Mouse (Mus musculus) kidney, postnatal 0 days (tissue): ENCODE measurements at regions not wholly inside any gene's neighbourhood (a gene's known extent, or its start where the extent isn't known, plus 50 kb on each side); places are given as distances from the start of the nearest gene placed in this dataset.

Experiments
- ATAC-seq: fragments of 200-750 bp; cut with Nextera tagmentation; replicated peaks from 2 replicates; pipeline ENCODE4 v1.8.0; 2017; ENCODE audit warnings: low read depth, moderate number of reproducible peaks, moderate TSS enrichment, moderate library complexity; ENCODE audit not compliant: low FRiP score
- DNase-seq: peaks from one replicate; pipeline ENCODE4 v3.0.0-alpha.2; 2016; ENCODE audit warnings: low spot score
- H3K27ac ChIP-seq: fragments of 300-500 bp; sonication (generic); 2 replicates; pipeline ENCODE4 v1.5.1; 2014; ENCODE audit warnings: mild to moderate bottlenecking
- H3K27me3 ChIP-seq: fragments of 300-500 bp; sonication (generic); 2 replicates; pipeline ENCODE4 v1.6.1; 2014; ENCODE audit warnings: low read length, mixed read lengths; ENCODE audit not compliant: insufficient read depth
- H3K36me3 ChIP-seq: fragments of 300-500 bp; sonication (generic); 2 replicates; pipeline ENCODE4 v1.6.1; 2014; ENCODE audit warnings: low read length, mixed read lengths; ENCODE audit not compliant: insufficient read depth
- H3K4me1 ChIP-seq: fragments of 300-500 bp; sonication (generic); replicated peaks from 2 replicates; pipeline ENCODE4 v1.6.1; 2014; ENCODE audit warnings: antibody characterized with exemption, low read length, mixed read lengths; ENCODE audit not compliant: insufficient read depth
- H3K4me2 ChIP-seq: fragments of 300-500 bp; sonication (generic); 2 replicates; pipeline ENCODE4 v1.6.1; 2014; ENCODE audit warnings: mild to moderate bottlenecking, low read length, moderate library complexity, mixed read lengths
- H3K4me3 ChIP-seq: fragments of 300-500 bp; sonication (generic); replicated peaks from 2 replicates; pipeline ENCODE4 v1.5.1; 2014; ENCODE audit warnings: low read depth, low read length
- H3K9ac ChIP-seq: fragments of 300-500 bp; sonication (generic); 2 replicates; pipeline ENCODE4 v1.6.1; 2014; ENCODE audit warnings: low read depth, low read length
- H3K9me3 ChIP-seq: fragments of 300-500 bp; sonication (generic); replicated peaks from 2 replicates; pipeline ENCODE4 v1.6.1; 2016; ENCODE audit warnings: low read length, inconsistent platforms, mixed read lengths
- CTCF ChIP-seq: IDR thresholded peaks from 2 replicates; pipeline ENCODE4 v1.5.1; 2016; ENCODE audit warnings: antibody characterized with exemption, low read depth, mild to moderate bottlenecking, moderate library complexity
- WGBS: fragments of 180-500 bp; shearing (Covaris S2); extraction: QIAGEN DNeasy Blood & Tissue Kit; methylation state at CpG from one replicate; pipeline ENCODE4 v1.1.7; 2014; 5-methylcytosine and 5-hydroxymethylcytosine counted together

DNA sequence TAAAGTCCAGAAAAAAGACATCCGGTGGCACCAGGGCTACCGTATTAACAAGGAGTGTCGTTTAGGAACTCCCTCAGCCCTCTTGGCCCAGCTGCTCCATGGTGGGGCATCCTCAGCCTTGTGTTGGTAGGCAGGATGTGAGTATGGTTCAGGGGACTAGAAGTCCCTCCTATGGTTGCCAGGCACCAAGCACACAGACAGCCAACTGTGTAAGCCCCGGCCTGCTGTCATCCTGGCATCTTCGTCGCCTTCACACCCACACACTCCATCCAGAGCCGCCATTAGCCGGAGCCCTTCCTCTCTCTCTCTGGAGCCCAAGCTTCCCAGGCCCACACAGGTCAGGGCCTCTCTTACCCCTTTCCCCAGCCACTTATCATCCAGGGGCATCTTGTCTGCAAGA lies 158.9 kb upstream of the Topaz1 start:
- 71% methylated on average over 8 of the region's 8 CpGs for WGBS
- no peaks in the 10 kb centered on the region for H3K36me3 ChIP-seq
- H3K9ac ChIP-seq: no peak overlapping the region
- no peaks in the 10 kb centered on the region for H3K9me3 ChIP-seq
- DNase-seq (no peak), ATAC-seq (no peak)
- no peak overlapping the region for H3K4me2 ChIP-seq
- no peaks in the 10 kb centered on the region for H3K4me1 ChIP-seq
- H3K27ac ChIP-seq: no peak overlapping the region
- H3K4me3 ChIP-seq: no peak overlapping the region
- H3K27me3 ChIP-seq: no peaks in the 10 kb centered on the region
- TF ChIP-seq CTCF: no peak

DNA sequence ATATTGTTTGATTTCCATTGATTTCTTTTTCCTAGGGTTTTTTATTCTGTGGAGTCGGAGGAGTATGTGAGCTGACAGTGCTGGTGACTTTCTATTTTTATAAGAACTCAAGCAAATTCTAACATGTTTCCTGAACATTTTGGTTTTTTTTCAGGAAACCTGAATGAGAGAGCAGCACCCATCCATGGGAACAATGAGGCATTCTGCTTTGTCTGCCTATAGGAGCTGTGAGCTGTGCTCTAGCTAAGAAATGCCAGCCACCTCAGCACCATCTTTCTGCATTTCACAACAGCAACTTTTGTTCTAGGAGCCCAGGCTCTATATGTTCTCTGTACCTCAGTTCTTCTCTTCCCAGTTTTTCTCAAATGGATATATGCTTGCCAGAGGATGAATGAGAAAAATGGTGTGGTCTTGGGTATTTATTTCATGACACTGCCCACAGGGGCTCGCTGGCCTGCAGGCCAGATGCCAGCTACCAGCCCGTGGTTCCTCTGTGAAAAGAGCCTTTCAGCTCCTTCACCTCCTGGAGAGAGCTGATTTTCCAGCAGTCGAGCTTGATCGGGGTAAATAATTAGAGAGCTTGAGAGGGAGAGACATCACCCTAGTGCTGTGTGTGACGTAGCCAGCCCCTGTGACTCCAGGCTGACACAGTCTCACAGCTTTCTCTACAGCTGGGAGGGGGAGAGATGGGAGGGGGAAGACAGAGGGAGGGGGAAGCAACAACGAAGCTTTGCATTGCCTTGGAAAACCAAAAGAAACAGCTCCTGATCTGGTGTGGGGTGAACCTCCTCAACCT lies 154.1 kb upstream of the Topaz1 start:
- H3K27me3 ChIP-seq: peaks cover 13% of the 10 kb centered on the region; the same call in 1 of the 2 replicates
- no peak overlapping the region for H3K4me3 ChIP-seq
- H3K36me3 ChIP-seq: no peaks in the 10 kb centered on the region
- no peaks in the 10 kb centered on the region for H3K4me1 ChIP-seq
- H3K9ac ChIP-seq: no peak overlapping the region
- no peaks in the 10 kb centered on the region for H3K9me3 ChIP-seq
- ATAC-seq (no peak), DNase-seq (no peak)
- H3K27ac ChIP-seq: no peak overlapping the region
- WGBS: 20% methylated on average over 7 of the region's 7 CpGs
- no peak overlapping the region for H3K4me2 ChIP-seq
- TF ChIP-seq CTCF: no peak

DNA sequence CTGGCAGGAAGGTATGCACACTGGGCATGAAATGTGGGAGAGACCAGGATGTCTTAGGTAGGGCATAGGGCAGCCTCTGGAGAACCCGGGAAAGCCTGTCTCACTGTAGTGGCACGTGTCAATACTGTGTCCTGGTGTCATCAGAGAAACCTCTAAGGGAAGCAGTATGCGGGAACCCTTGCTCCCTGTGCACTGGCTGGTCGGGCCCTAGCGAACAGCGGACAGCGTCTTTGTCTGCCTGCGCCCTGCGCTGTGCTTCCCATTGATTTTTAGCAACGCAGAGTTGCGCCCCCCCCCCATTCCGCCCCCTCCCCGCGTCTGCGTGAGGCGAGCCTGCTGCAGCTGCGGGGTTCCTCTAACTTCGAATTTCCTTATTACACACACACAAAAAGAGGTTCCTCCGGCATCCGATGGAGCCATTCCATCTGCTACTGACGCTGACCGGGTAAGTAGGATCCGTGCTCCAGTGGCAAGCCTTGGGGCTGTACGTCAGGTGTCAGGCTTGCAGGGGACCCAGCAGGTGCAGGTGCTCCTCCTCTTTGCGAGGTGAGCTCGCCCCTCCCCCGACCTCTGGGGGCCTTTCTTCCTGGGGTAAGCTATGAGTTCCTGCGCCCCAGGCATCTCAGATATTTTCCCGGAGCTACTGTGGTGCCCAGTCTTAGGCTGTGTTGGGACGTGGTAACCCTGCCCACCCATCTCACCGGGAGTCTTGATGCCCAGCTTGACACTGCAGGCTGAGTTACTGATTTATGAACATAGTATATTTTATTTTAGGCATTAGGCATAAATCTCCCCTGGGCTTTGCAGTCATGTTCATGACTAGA lies 151.8 kb upstream of the Topaz1 start:
- Histone ChIP-seq H3K9ac (no peak overlapping the region), H3K4me1 (no peaks in the 10 kb centered on the region), H3K9me3 (no peaks in the 10 kb centered on the region), H3K27me3 (peaks cover 13% of the 10 kb centered on the region; the same call in 1 of the 2 replicates), H3K4me2 (peak overlapping the region; percentile 32; the same call in 1 of the 2 replicates), H3K4me3 (no peak overlapping the region), H3K27ac (no peak overlapping the region), H3K36me3 (no peaks in the 10 kb centered on the region)
- WGBS: 3% methylated on average over 31 of the region's 31 CpGs
- ATAC-seq: no peak
- no peak for TF ChIP-seq CTCF
- no peak for DNase-seq

DNA sequence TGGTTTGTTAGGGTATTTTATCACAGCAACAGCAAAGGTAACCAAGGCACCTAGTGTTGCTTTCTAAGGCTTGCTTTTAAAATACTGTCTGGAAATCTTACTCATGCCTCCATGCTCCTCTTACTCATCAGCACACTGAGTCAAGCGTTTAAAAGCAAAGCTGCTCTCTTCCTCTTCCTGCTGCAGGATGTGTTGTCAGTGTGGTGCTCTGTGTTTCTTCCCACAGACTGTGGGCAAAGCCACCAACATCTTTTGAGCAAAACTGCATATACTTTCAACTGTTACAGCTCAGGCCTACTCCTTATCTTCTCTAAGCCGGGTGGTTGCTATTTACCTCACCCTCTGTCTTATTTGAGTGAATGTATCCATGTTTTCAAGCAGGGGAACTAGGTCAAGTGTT lies 144.0 kb upstream of the Topaz1 start:
- Histone ChIP-seq H3K4me3 (no peak overlapping the region), H3K4me1 (no peaks in the 10 kb centered on the region), H3K4me2 (no peak overlapping the region), H3K27me3 (no peaks in the 10 kb centered on the region), H3K27ac (no peak overlapping the region), H3K9ac (no peak overlapping the region), H3K9me3 (no peaks in the 10 kb centered on the region), H3K36me3 (no peaks in the 10 kb centered on the region)
- TF ChIP-seq CTCF: no peak
- no peak for DNase-seq
- WGBS: 72% methylated on average over 2 of the region's 2 CpGs
- no peak for ATAC-seq

DNA sequence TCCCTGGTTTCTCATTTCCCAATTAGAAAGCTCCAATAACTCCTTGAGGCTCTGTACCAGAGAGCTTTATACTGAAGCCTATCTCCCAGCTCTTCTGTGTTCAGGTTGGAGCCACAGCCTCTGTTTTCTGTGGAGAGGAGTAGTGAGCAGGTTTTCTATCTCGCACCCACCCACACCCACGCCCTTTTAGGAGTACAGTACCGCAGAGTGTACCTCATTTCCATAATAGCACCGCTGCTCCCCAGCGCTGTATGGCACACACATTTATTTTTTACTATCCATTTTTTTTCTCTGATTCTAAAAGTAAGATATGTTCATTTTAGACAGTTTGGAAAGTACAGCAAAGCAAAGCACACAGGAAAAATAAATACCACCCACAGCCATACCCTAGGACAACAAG lies 137.5 kb upstream of the Topaz1 start:
- H3K9ac ChIP-seq: no peak overlapping the region
- no peaks in the 10 kb centered on the region for H3K9me3 ChIP-seq
- no peaks in the 10 kb centered on the region for H3K4me1 ChIP-seq
- 85% methylated on average over 5 of the region's 5 CpGs for WGBS
- no peak overlapping the region for H3K4me2 ChIP-seq
- no peak for ATAC-seq
- no peaks in the 10 kb centered on the region for H3K27me3 ChIP-seq
- no peaks in the 10 kb centered on the region for H3K36me3 ChIP-seq
- no peak for DNase-seq
- no peak for TF ChIP-seq CTCF
- H3K27ac ChIP-seq: no peak overlapping the region
- H3K4me3 ChIP-seq: no peak overlapping the region

DNA sequence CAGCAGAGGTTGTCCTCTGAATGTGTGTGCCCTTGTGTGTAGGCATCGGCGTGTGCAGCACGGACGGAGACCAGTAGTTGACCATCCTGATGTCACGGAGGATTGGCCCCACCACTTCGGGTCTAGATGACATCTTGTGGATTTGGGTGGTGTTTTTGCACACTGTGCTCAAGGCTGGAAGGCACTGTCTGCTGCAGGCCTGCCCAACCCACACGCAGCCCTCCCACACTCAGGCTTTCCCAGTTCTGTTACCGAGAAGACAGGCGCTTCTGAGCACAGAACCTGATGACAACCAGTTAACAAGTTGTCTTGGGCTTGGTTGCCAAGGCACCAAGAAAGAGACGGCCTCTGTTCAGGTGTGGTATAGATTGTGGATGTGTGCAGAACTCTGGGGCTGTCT lies 136.2 kb upstream of the Topaz1 start:
- Histone ChIP-seq H3K4me3 (no peak overlapping the region), H3K27ac (no peak overlapping the region), H3K27me3 (no peaks in the 10 kb centered on the region), H3K9me3 (no peaks in the 10 kb centered on the region), H3K4me2 (no peak overlapping the region), H3K9ac (no peak overlapping the region), H3K36me3 (no peaks in the 10 kb centered on the region), H3K4me1 (no peaks in the 10 kb centered on the region)
- no peak for ATAC-seq
- DNase-seq: no peak
- 91% methylated on average over 10 of the region's 10 CpGs for WGBS
- no peak for TF ChIP-seq CTCF
